Mouse (Mus musculus) stomach, postnatal 0 days (tissue): Measurements from ENCODE around the gene Sds. TPM values are rescaled to one million over a fixed set of nuclear protein-coding genes. Genes with fewer than 3 reads are reported as not detected.

Experiments used
- ATAC-seq: fragments of 200-750 bp; cut with Nextera tagmentation; 2 replicates; pipeline ENCODE4 v1.8.0; 2017; ENCODE audit not compliant: low FRiP score, low TSS enrichment
- DNase-seq: peaks from one replicate; pipeline ENCODE4 v3.0.0-alpha.2; 2016; ENCODE audit warnings: low spot score
- H3K27ac ChIP-seq: fragments of 300-500 bp; sonication (generic); replicated peaks from 2 replicates; pipeline ENCODE4 v1.5.1; 2014; ENCODE audit warnings: mild to moderate bottlenecking, control low read depth
- H3K27me3 ChIP-seq: fragments of 300-500 bp; sonication (generic); 2 replicates; pipeline ENCODE4 v1.6.1; 2014; ENCODE audit warnings: low read length; ENCODE audit not compliant: control insufficient read depth, insufficient read depth
- H3K36me3 ChIP-seq: fragments of 300-500 bp; sonication (generic); 2 replicates; pipeline ENCODE4 v1.6.1; 2014; ENCODE audit warnings: low read length, mixed read lengths; ENCODE audit not compliant: control insufficient read depth, insufficient read depth
- H3K4me1 ChIP-seq: fragments of 300-500 bp; sonication (generic); replicated peaks from 2 replicates; pipeline ENCODE4 v1.6.1; 2014; ENCODE audit warnings: antibody characterized with exemption; ENCODE audit not compliant: control insufficient read depth, insufficient read depth
- H3K4me2 ChIP-seq: fragments of 300-500 bp; sonication (generic); replicated peaks from 2 replicates; pipeline ENCODE4 v1.6.1; 2014; ENCODE audit warnings: low read depth, mild to moderate bottlenecking, control low read depth, moderate library complexity
- H3K4me3 ChIP-seq: fragments of 300-500 bp; sonication (generic); 2 replicates; pipeline ENCODE4 v1.5.1; 2014; ENCODE audit warnings: low read depth, low read length, control low read depth
- H3K9ac ChIP-seq: fragments of 300-500 bp; sonication (generic); 2 replicates; pipeline ENCODE4 v1.6.1; 2014; ENCODE audit warnings: mild to moderate bottlenecking, low read length, control low read depth, mixed read lengths
- H3K9me3 ChIP-seq: fragments of 300-500 bp; sonication (generic); 2 replicates; pipeline ENCODE4 v1.6.1; 2016; ENCODE audit warnings: low read length; ENCODE audit not compliant: control insufficient read depth
- CTCF ChIP-seq: IDR thresholded peaks from 2 replicates; pipeline ENCODE4 v1.5.1; 2016; ENCODE audit warnings: antibody characterized with exemption, low read depth, mild to moderate bottlenecking, moderate library complexity
- EP300 ChIP-seq: optimal IDR thresholded peaks from 2 replicates; pipeline ENCODE3; 2016; ENCODE audit warnings: antibody characterized with exemption
- WGBS: fragments of 180-500 bp; shearing (Covaris S2); extraction: QIAGEN DNeasy Blood & Tissue Kit; methylation state at CpG from one replicate; pipeline ENCODE4 v1.1.7; 2014; 5-methylcytosine and 5-hydroxymethylcytosine counted together
- polyA plus RNA-seq: library from polyadenylated mRNA; unstranded; fragments of >200 nt; fragmentation: Nextera tagmentation; extraction: Ambion mirVana; gene quantifications from 2 replicates; pipeline ENCODE4 v1.2.1, GENCODE M21; 2015

Sds gene
- polyA plus RNA-seq, 1 experiment from 2014 or later, result not detected

GRCm38 (mm10) chr5:120465062-120465461, 11.3 kb upstream of the Sds start:
- H3K9me3 ChIP-seq, result no peaks in the 10 kb centered on the region
- no peaks in the 10 kb centered on the region for H3K4me1 ChIP-seq
- ATAC-seq (no peak), DNase-seq (peak; percentile 38)
- WGBS, result 39% methylated on average over 5 of the region's 5 CpGs
- H3K27ac ChIP-seq, result no peak overlapping the region
- H3K36me3 ChIP-seq, result no peaks in the 10 kb centered on the region
- peak; percentile 64 for TF ChIP-seq CTCF
- no peak for TF ChIP-seq EP300
- H3K4me3 ChIP-seq, result no peak overlapping the region
- H3K9ac ChIP-seq, result no peak overlapping the region
- no peak overlapping the region for H3K4me2 ChIP-seq
- no peaks in the 10 kb centered on the region for H3K27me3 ChIP-seq

DNA sequence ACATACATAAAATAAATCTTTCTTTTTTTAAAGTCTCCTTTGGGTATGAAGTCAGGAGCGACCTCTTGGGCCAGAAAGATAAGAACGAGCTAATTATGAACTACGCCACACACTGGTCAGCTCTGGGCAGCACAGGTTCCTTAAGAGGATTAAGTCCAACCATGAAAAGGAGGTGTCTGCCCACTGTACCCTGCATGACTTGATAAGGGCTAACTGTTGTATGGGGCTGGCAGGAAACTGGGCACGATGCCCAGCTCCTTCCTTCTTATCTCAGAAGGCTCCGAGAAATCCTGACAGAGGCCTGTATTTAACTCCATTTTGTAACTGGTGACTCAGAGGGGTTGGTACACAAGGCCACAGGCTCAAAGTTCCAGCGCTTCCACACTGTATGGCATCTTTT, 10.5 kb upstream of the Sds start:
- H3K9me3 ChIP-seq, result no peaks in the 10 kb centered on the region
- peak; percentile 88 for ATAC-seq
- no peak overlapping the region for H3K27ac ChIP-seq

GRCm38 (mm10) chr5:120467026-120467425, 9.3 kb upstream of the Sds start:
- H3K9ac ChIP-seq, result no peak overlapping the region
- 7% methylated on average over 4 of the region's 4 CpGs for whole genome bisulfite sequencing
- ATAC-seq, result peak; percentile 68

More for the DNA sequence above, 10.5 kb upstream of the Sds start:
- TF ChIP-seq CTCF (peak; percentile 47), EP300 (no peak)
- no peaks in the 10 kb centered on the region for H3K4me1 ChIP-seq
- H3K4me3 ChIP-seq, result no peak overlapping the region
- no peak overlapping the region for H3K9ac ChIP-seq
- DNase-seq, result peak; percentile 91
- no peaks in the 10 kb centered on the region for H3K36me3 ChIP-seq
- H3K4me2 ChIP-seq, result no peak overlapping the region
- no peaks in the 10 kb centered on the region for H3K27me3 ChIP-seq
- WGBS, result 59% methylated on average over 6 of the region's 6 CpGs

DNA sequence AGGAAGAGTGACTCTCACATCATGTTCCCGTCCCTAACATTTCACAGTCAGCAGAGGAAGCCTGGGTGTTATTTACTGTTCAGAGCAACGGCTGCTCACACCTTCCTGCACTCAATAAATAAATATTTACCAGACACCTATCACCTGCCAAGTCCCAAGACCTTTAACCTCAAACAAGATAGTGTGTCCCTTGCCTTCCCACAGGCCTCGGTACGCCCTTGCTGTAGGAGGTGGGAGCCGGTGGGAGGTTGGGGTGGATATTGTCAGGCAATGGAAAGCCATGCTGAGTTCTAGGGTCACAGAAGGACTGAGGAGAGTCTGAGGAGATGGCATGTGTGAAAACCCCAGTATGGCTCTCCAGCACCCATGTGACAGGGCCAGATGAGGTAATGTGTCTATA, 8.0 kb upstream of the Sds start:
- ATAC-seq (peak; percentile 64), DNase-seq (peak; percentile 63)
- 51% methylated on average over 5 of the region's 5 CpGs for WGBS
- Histone ChIP-seq H3K36me3 (no peaks in the 10 kb centered on the region), H3K27me3 (no peaks in the 10 kb centered on the region), H3K9me3 (no peaks in the 10 kb centered on the region), H3K4me1 (no peaks in the 10 kb centered on the region), H3K27ac (no peak overlapping the region), H3K4me3 (no peak overlapping the region), H3K9ac (no peak overlapping the region), H3K4me2 (no peak overlapping the region)
- TF ChIP-seq EP300, result no peak
- TF ChIP-seq CTCF, result no peak

More at GRCm38 (mm10) chr5:120467026-120467425, 9.3 kb upstream of the Sds start:
- Histone ChIP-seq H3K27ac (peak overlapping the region; percentile 58; the same call in 1 of the 2 replicates), H3K4me3 (no peak overlapping the region; the same call in 1 of the 2 replicates), H3K36me3 (no peaks in the 10 kb centered on the region), H3K4me1 (no peaks in the 10 kb centered on the region), H3K4me2 (peak overlapping the region; percentile 17; the same call in 1 of the 2 replicates), H3K27me3 (no peaks in the 10 kb centered on the region), H3K9me3 (no peaks in the 10 kb centered on the region)
- DNase-seq, result peak; percentile 79
- TF ChIP-seq EP300, result no peak
- 0 out of 2 replicates have a peak, but pooled peaks have one; percentile 25 for TF ChIP-seq CTCF

DNA sequence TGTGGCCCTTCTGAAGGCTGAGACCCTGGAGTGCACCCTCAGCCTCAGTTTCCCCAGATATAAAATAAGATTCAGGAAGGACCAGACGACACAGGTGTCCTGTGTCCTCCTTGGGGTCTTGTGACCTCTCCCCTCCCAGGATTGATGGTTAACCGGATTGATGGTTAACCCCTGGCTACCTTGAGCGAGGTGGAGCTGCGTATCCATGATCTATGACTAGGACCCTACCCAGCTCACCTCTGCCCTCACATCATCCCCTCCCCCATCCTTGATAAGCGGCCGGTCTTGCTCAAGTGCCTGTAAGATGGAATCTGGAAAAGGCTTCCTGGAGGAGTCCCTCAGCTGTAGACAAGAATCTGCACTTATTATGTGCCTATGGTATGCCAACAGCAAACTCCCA, 7.5 kb upstream of the Sds start:
- H3K4me2 ChIP-seq, result no peak overlapping the region
- no peaks in the 10 kb centered on the region for H3K27me3 ChIP-seq
- TF ChIP-seq CTCF (no peak), EP300 (no peak)
- H3K36me3 ChIP-seq, result no peaks in the 10 kb centered on the region
- H3K4me3 ChIP-seq, result no peak overlapping the region
- no peaks in the 10 kb centered on the region for H3K4me1 ChIP-seq
- no peak for DNase-seq
- H3K27ac ChIP-seq, result no peak overlapping the region
- no peak overlapping the region for H3K9ac ChIP-seq
- 51% methylated on average over 6 of the region's 6 CpGs for WGBS
- H3K9me3 ChIP-seq, result no peaks in the 10 kb centered on the region
- no peak for ATAC-seq

- WGBS, result 37% methylated on average over 4 of the region's 4 CpGs
- Histone ChIP-seq H3K9ac (no peak overlapping the region), H3K4me1 (no peaks in the 10 kb centered on the region), H3K27ac (no peak overlapping the region), H3K4me2 (no peak overlapping the region), H3K9me3 (no peaks in the 10 kb centered on the region), H3K27me3 (no peaks in the 10 kb centered on the region), H3K4me3 (no peak overlapping the region), H3K36me3 (no peaks in the 10 kb centered on the region)
- DNase-seq (peak; percentile 27), ATAC-seq (peak; percentile 20; the same call in 1 of the 2 replicates)
- TF ChIP-seq CTCF (no peak), EP300 (no peak)
Observed at GRCm38 (mm10) chr5:120471538-120471937, 4.8 kb upstream of the Sds start.
